Mouse (Mus musculus) neural tube, embryonic 14.5 days (tissue): ENCODE data around the gene Dab1. TPM values are rescaled to one million over a fixed set of nuclear protein-coding genes. Genes with fewer than 3 reads are reported as not detected.

Experiments
- ATAC-seq: fragments of 200-750 bp; cut with Nextera tagmentation; 2 replicates; pipeline ENCODE4 v1.8.0; 2017; ENCODE audit warnings: low read depth, mild to moderate bottlenecking, moderate TSS enrichment, moderate library complexity
- H3K27ac ChIP-seq: fragments of 300-500 bp; sonication (generic); 2 replicates; pipeline ENCODE4 v1.5.1; 2014; ENCODE audit warnings: low read depth, mild to moderate bottlenecking, control low read depth, low read length, moderate library complexity, mixed read lengths
- H3K27me3 ChIP-seq: fragments of 300-500 bp; sonication (generic); 2 replicates; pipeline ENCODE4 v1.6.1; 2014; ENCODE audit warnings: low read length; ENCODE audit not compliant: control insufficient read depth, insufficient read depth
- H3K36me3 ChIP-seq: fragments of 300-500 bp; sonication (generic); 2 replicates; pipeline ENCODE4 v1.6.1; 2014; ENCODE audit warnings: low read length, mixed read lengths; ENCODE audit not compliant: control insufficient read depth, insufficient read depth
- H3K4me1 ChIP-seq: fragments of 300-500 bp; sonication (generic); 2 replicates; pipeline ENCODE4 v1.6.1; 2014; ENCODE audit warnings: low read length; ENCODE audit not compliant: control insufficient read depth, insufficient read depth
- H3K4me2 ChIP-seq: fragments of 300-500 bp; sonication (generic); 2 replicates; pipeline ENCODE4 v1.6.1; 2014; ENCODE audit warnings: mild to moderate bottlenecking, low read depth, low read length, control low read depth
- H3K4me3 ChIP-seq: fragments of 300-500 bp; sonication (generic); 2 replicates; pipeline ENCODE4 v1.5.1; 2014; ENCODE audit warnings: low read depth, low read length, control low read depth, mixed read lengths
- H3K9ac ChIP-seq: fragments of 300-500 bp; sonication (generic); replicated peaks from 2 replicates; pipeline ENCODE4 v1.6.1; 2014; ENCODE audit warnings: low read depth, mild to moderate bottlenecking, control low read depth, low read length, mixed read lengths
- H3K9me3 ChIP-seq: fragments of 300-500 bp; sonication (generic); 2 replicates; pipeline ENCODE4 v1.6.1; 2016; ENCODE audit warnings: low read length; ENCODE audit not compliant: control insufficient read depth
- WGBS: fragments of 180-500 bp; shearing (Covaris S2); extraction: QIAGEN DNeasy Blood & Tissue Kit; methylation state at CpG from one replicate; pipeline ENCODE4 v1.1.7; 2014; 5-methylcytosine and 5-hydroxymethylcytosine counted together
- polyA plus RNA-seq: library from polyadenylated mRNA; unstranded; fragments of >200 nt; fragmentation: Nextera tagmentation; extraction: Ambion mirVana; gene quantifications from 2 replicates; pipeline ENCODE4 v1.2.1, GENCODE M21; 2014

Gene Dab1
- polyA plus RNA-seq, 1 experiment from 2014 or later, result 58.0 TPM

DNA sequence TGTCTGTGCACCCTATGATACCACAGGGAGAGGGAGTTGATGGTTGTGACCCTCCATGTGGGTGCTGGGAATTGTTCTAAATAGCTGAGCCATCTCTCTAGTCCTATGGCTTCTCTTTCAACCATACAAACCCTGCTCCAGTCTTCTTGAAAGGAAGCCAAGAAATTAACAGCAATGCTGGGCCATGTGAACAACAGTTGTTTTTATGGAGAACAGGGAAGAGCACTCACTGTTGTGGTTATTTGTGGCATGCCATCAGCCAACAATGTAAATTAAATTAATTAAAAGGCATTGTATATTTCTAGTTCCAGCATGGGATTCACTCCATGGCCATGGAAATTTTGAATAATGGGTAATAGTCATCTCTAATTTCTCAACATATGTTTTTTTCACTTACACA lies 492.5 kb downstream of the Dab1 start:
- no peaks in the 10 kb centered on the region for H3K27me3 ChIP-seq
- H3K27ac ChIP-seq, result no peak overlapping the region
- no peaks in the 10 kb centered on the region for H3K36me3 ChIP-seq
- H3K4me2 ChIP-seq, result no peak overlapping the region
- no peaks in the 10 kb centered on the region for H3K9me3 ChIP-seq
- no peak overlapping the region for H3K4me3 ChIP-seq
- H3K9ac ChIP-seq, result no peak overlapping the region
- ATAC-seq, result no peak
- no peaks in the 10 kb centered on the region for H3K4me1 ChIP-seq

DNA sequence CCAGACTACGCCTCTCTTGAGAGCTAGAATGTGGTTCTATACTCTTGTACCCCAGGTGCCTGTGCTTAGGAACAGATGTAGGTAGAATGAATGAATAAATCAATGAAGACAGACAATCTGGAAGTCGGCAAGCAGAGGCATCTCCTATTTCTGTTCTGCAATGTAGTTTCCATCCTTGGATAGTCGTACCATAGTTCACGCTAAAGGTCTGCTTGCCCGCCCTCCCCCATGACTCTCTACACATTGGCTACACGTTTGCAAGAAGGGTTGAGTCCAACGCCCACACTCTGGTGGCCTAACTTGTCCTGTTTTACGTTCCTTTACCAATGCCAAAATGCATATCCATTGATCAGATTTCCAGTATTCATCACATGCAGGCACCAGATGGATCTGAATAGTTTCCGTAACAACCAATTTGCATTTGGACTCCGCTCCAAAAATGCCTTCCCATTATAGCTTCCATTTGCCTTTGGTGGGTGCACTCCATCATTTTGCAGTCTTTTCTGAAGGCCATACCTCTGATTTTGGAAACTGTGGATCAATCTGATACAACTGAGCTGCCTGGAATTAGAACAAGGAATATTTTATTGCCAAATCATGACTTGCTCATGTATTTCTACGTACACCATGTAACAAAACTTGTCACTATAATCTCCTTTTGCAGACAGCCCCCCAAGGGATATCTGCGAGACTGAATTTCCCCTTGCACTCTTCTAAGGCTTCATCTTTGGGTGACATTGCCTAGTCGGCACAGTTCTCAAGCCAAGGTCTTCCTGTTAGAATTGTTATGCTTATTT lies 494.2 kb downstream of the Dab1 start:
- no peak overlapping the region for H3K27ac ChIP-seq
- no peak overlapping the region for H3K4me2 ChIP-seq
- no peaks in the 10 kb centered on the region for H3K4me1 ChIP-seq
- no peak overlapping the region for H3K4me3 ChIP-seq
- ATAC-seq, result no peak
- H3K9me3 ChIP-seq, result no peaks in the 10 kb centered on the region
- H3K9ac ChIP-seq, result no peak overlapping the region
- no peaks in the 10 kb centered on the region for H3K27me3 ChIP-seq
- no peaks in the 10 kb centered on the region for H3K36me3 ChIP-seq
- WGBS, result 72% methylated on average over 13 of the region's 13 CpGs

DNA sequence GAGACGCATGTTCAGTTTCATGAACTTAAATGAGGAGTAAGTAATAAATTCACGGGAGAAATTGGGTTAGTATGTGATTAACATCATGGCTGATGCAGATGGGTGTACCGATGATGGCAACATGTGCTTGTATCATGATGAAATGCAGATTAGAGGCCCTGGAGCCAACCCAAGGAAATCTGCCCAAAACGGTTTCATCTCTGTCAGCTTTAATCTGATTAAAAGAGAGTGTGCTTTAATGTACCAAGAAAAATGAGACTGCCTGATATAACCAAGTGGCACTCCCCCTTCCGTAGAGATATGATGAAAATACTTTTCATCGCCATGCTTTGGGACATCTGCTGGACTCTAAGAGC lies 494.8 kb downstream of the Dab1 start:
- no peaks in the 10 kb centered on the region for H3K36me3 ChIP-seq
- WGBS, result 70% methylated on average over 6 of the region's 6 CpGs
- no peak overlapping the region for H3K27ac ChIP-seq
- no peak for ATAC-seq
- H3K9ac ChIP-seq, result no peak overlapping the region
- H3K9me3 ChIP-seq, result no peaks in the 10 kb centered on the region
- H3K4me1 ChIP-seq, result no peaks in the 10 kb centered on the region
- no peak overlapping the region for H3K4me3 ChIP-seq
- no peak overlapping the region for H3K4me2 ChIP-seq
- no peaks in the 10 kb centered on the region for H3K27me3 ChIP-seq

DNA sequence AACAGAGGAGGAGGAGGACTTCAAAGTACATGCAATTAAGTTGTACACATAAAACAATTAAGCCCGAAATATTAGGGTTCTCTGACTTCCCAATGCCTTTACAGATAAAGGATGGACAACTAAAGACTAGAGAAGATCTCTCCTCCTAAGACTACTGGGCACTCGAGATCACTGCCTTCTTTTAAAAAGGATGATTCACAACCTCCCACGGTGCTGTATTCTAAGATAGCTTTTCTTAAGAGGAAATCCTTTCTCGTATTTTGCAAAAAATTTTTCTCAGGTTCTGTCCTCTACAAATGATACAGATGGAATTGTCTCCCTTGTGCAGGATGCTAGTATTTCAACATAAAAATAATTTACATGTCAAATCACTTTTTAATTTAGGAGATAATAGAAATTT lies 500.9 kb downstream of the Dab1 start:
- 73% methylated on average over 4 of the region's 4 CpGs for WGBS
- H3K27ac ChIP-seq, result no peak overlapping the region
- no peak for ATAC-seq
- H3K4me2 ChIP-seq, result no peak overlapping the region
- H3K27me3 ChIP-seq, result no peaks in the 10 kb centered on the region
- H3K36me3 ChIP-seq, result no peaks in the 10 kb centered on the region
- no peaks in the 10 kb centered on the region for H3K9me3 ChIP-seq
- no peaks in the 10 kb centered on the region for H3K4me1 ChIP-seq
- H3K4me3 ChIP-seq, result no peak overlapping the region
- no peak overlapping the region for H3K9ac ChIP-seq

DNA sequence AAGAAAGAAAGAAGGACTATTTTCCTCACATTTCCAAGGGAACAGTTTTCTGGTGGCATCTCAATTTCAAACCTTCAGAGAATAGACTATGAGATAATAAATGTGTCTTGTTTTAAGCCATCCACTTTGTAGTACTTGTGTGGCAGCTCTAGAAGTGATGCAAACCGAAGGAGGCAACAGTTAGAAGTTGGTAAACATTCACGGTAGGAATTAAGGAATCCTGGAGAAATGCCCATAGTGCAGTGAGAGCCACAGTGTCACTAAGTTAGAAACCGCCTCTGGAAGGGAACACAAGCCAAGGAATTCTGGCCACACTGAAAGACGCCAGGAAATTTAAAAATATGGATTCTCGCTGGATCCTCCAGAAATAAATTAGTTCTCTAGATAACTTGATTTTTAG lies 502.8 kb downstream of the Dab1 start:
- H3K4me3 ChIP-seq, result no peak overlapping the region
- no peak overlapping the region for H3K4me2 ChIP-seq
- H3K36me3 ChIP-seq, result no peaks in the 10 kb centered on the region
- no peaks in the 10 kb centered on the region for H3K27me3 ChIP-seq
- no peaks in the 10 kb centered on the region for H3K4me1 ChIP-seq
- H3K27ac ChIP-seq, result no peak overlapping the region
- H3K9me3 ChIP-seq, result no peaks in the 10 kb centered on the region
- no peak for ATAC-seq
- no peak overlapping the region for H3K9ac ChIP-seq
- WGBS, result 93% methylated on average over 5 of the region's 5 CpGs

DNA sequence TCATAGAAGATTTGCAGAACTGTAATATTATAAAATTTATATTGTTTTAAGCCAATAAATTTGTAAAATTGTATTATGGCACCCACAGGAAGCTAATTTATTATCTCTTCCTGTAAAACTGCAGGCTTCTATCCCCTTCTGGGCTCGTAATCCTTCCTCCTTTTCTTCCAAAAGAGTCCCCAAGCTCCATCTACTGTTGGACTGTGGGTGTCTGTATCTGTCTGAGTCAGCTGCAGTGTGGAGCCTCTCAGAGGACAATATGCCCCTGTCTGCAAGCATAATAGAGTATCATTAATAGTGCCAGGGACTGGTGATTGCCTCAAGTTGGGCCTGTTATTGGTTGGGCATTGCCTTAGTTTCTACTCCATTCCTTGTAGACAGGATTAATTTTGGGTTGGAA lies 503.2 kb downstream of the Dab1 start:
- no peaks in the 10 kb centered on the region for H3K4me1 ChIP-seq
- ATAC-seq, result no peak
- no peak overlapping the region for H3K27ac ChIP-seq
- H3K27me3 ChIP-seq, result no peaks in the 10 kb centered on the region
- no peak overlapping the region for H3K9ac ChIP-seq
- no peaks in the 10 kb centered on the region for H3K36me3 ChIP-seq
- 57% methylated on average over 1 of the region's 1 CpGs for WGBS
- no peak overlapping the region for H3K4me3 ChIP-seq
- H3K9me3 ChIP-seq, result no peaks in the 10 kb centered on the region
- H3K4me2 ChIP-seq, result no peak overlapping the region

DNA sequence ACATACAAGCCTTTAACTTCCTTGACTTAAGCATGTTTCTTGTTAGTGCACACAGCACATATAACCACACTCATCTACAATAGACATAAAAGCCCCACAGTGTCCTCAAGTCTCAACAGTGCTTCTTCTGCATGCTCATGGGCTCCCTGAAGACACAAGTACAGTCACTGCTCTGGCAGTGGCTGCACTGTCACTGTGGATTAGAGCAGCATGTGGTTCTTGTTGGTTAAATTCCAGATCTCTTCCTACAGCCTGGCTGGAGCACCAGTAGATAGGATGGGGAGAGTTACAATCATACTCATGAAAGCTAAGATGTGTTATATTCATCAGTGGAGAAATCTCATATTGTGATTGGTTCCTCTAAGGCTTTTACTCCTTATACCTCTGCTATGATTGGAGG lies 534.5 kb downstream of the Dab1 start:
- H3K27ac ChIP-seq, result no peak overlapping the region
- no peak overlapping the region for H3K4me3 ChIP-seq
- ATAC-seq, result no peak
- H3K36me3 ChIP-seq, result no peaks in the 10 kb centered on the region
- no peak overlapping the region for H3K9ac ChIP-seq
- no peak overlapping the region for H3K4me2 ChIP-seq
- H3K9me3 ChIP-seq, result no peaks in the 10 kb centered on the region
- H3K4me1 ChIP-seq, result no peaks in the 10 kb centered on the region
- no peaks in the 10 kb centered on the region for H3K27me3 ChIP-seq

DNA sequence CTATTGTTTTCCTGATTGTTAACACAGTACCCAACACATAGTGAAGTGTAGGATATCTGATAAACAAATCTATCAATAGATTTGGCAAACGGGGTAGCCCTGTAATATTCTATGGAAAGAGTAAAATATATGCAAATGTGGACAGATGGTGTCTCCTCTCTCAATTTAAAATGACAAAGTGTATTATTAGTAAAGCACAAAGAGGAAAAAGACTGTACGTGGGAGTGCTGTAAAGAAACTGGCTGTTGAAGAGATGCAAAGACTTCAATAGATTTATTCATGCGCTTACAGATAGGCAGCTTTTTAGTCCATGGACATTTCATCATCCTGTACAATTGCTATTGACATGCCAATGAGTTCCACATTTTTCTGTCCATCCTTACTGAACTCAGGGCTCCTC lies 558.9 kb downstream of the Dab1 start:
- no peaks in the 10 kb centered on the region for H3K36me3 ChIP-seq
- no peaks in the 10 kb centered on the region for H3K27me3 ChIP-seq
- H3K4me1 ChIP-seq, result no peaks in the 10 kb centered on the region
- 72% methylated on average over 3 of the region's 3 CpGs for WGBS
- no peak overlapping the region for H3K4me2 ChIP-seq
- no peak overlapping the region for H3K27ac ChIP-seq
- ATAC-seq, result no peak
- H3K9me3 ChIP-seq, result no peaks in the 10 kb centered on the region
- no peak overlapping the region for H3K4me3 ChIP-seq
- no peak overlapping the region for H3K9ac ChIP-seq

DNA sequence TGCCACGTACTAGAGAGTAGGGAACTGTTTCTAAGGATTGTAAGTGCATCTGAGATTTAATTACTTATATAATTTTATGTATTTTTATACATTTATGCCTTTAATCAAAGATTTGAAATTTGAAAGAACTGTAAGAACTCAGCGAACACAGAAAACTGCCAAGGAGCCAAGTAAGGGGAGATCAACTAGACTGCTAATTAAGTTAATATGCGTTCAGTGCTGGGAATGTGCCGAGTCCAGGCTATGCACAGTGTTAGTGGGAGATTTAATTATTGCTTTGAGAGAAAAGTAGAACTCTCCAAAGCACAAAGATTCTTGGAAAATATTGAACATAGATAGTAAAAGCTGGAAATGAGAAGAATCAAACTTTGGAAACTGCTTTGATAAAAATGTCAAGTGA lies 567.2 kb downstream of the Dab1 start:
- 75% methylated on average over 4 of the region's 4 CpGs for WGBS
- no peaks in the 10 kb centered on the region for H3K9me3 ChIP-seq
- H3K4me2 ChIP-seq, result no peak overlapping the region
- H3K27me3 ChIP-seq, result no peaks in the 10 kb centered on the region
- no peak overlapping the region for H3K27ac ChIP-seq
- no peaks in the 10 kb centered on the region for H3K4me1 ChIP-seq
- ATAC-seq, result no peak
- H3K9ac ChIP-seq, result no peak overlapping the region
- H3K36me3 ChIP-seq, result no peaks in the 10 kb centered on the region
- H3K4me3 ChIP-seq, result no peak overlapping the region
